Mouse (Mus musculus): ENCODE measurements at regions not wholly inside any gene's neighbourhood (a gene's known extent, or its start where the extent isn't known, plus 50 kb on each side); places are given as distances from the start of the nearest gene placed in this dataset.

DNA sequence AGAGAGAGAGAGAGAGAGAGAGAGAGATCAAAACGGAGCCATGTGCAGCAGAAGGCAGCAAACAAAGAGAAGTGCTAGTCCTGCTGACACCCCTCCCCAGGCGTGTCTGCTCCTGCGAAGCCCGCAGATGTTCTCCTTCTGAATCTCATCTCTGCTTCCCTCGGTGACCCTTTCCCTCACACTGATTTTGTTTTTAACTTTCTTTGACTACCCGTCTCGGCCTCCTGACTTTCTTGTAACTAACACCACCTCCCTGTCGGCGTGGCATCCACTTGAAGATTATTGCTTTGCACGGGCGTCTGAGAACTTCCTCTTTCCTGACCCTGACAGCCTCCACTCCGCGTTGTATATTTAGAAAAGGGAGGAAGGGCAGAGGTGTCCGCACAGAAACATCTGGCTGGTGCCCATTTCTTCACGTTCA is 654.3 kb downstream of the Adgrl2 start:
- TF ChIP-seq CTCF (IDR thresholded peaks at IDR 0.05; ENCODE audit: control insufficient read depth, insufficient read depth, insufficient replicate concordance, low read depth, low read length) (no peak), POLR2A (IDR thresholded peaks at IDR 0.05; ENCODE audit: control insufficient read depth, low read depth, low read length) (no peak)

All from testis, adult 2 months (tissue).